Mouse (Mus musculus) heart, embryonic 14.5 days (tissue): Measurements from ENCODE around the gene Agap3. TPM values are rescaled to one million over a fixed set of nuclear protein-coding genes. Genes with fewer than 3 reads are reported as not detected.

ENCODE experiments used
- ATAC-seq: fragments of 200-750 bp; cut with Nextera tagmentation; 2 replicates; pipeline ENCODE4 v1.8.0; 2017; ENCODE audit warnings: low read depth, moderate TSS enrichment; ENCODE audit not compliant: insufficient number of reproducible peaks, insufficient read depth, low FRiP score
- H3K27ac ChIP-seq, 2 experiments: fragments of 200-500 bp in 1 of 2; fragments of 300-500 bp in 1 of 2; sonication (generic) in 1 of 2; replicated peaks in 1 of 2; 2 replicates each; pipeline ENCODE4 v1.5.1; 2012 to 2014; ENCODE audit warnings: low read depth in 2 of 2, low read length in 2 of 2, control low read depth in 1 of 2, mild to moderate bottlenecking in 1 of 2, mixed read lengths in 1 of 2; ENCODE audit not compliant: control insufficient read depth in 1 of 2, insufficient read depth in 1 of 2
- H3K27me3 ChIP-seq: fragments of 300-500 bp; sonication (generic); 2 replicates; pipeline ENCODE4 v1.6.1; 2014; ENCODE audit warnings: mild to moderate bottlenecking, low read length, control low read depth; ENCODE audit not compliant: control insufficient read depth, insufficient read depth
- H3K36me3 ChIP-seq: fragments of 300-500 bp; sonication (generic); 2 replicates; pipeline ENCODE4 v1.6.1; 2014; ENCODE audit warnings: mild to moderate bottlenecking, control low read depth, low read length, mixed read lengths; ENCODE audit not compliant: control insufficient read depth, insufficient read depth
- H3K4me1 ChIP-seq, 2 experiments: fragments of 200-500 bp in 1 of 2; fragments of 300-500 bp in 1 of 2; sonication (generic) in 1 of 2; 2 replicates each; pipeline ENCODE4 v1.6.1; 2012 to 2014; ENCODE audit warnings: low read length in 2 of 2, control low read depth in 1 of 2, mixed read lengths in 1 of 2; ENCODE audit not compliant: control insufficient read depth in 2 of 2, insufficient read depth in 2 of 2
- H3K4me2 ChIP-seq: fragments of 300-500 bp; sonication (generic); 2 replicates; pipeline ENCODE4 v1.6.1; 2014; ENCODE audit warnings: mild to moderate bottlenecking, low read length
- H3K4me3 ChIP-seq, 2 experiments: fragments of 200-500 bp in 1 of 2; fragments of 300-500 bp in 1 of 2; sonication (generic) in 1 of 2; 2 replicates each; pipeline ENCODE4 v1.5.1; 2012 to 2014; ENCODE audit warnings: low read length in 2 of 2, mild to moderate bottlenecking in 2 of 2, control low read depth in 1 of 2, low read depth in 1 of 2, moderate library complexity in 1 of 2; ENCODE audit not compliant: control insufficient read depth in 1 of 2, insufficient read depth in 1 of 2
- H3K9ac ChIP-seq: fragments of 300-500 bp; sonication (generic); 2 replicates; pipeline ENCODE4 v1.6.1; 2014; ENCODE audit warnings: mild to moderate bottlenecking, low read length
- H3K9me3 ChIP-seq: fragments of 300-500 bp; sonication (generic); 2 replicates; pipeline ENCODE4 v1.6.1; 2016; ENCODE audit warnings: low read length, control low read depth; ENCODE audit not compliant: control insufficient read depth
- WGBS: fragments of 180-500 bp; shearing (Covaris S2); extraction: QIAGEN DNeasy Blood & Tissue Kit; methylation state at CpG from one replicate; pipeline ENCODE4 v1.1.7; 2014; 5-methylcytosine and 5-hydroxymethylcytosine counted together
- polyA plus RNA-seq: library from polyadenylated mRNA; unstranded; fragments of >200 nt; fragmentation: Nextera tagmentation; extraction: Ambion mirVana; gene quantifications from 2 replicates; pipeline ENCODE4 v1.2.1, GENCODE M21; 2014

Gene Agap3
- polyA plus RNA-seq, result 36.7 and 38.7 TPM in 2 replicates

GRCm38 (mm10) chr5:24452030-24452690 lies at the start of gene Agap3:
Gene Agap3, plus strand, starts transcription at chr5:24452177.
- under 1% methylated on average over 74 of the region's 85 CpGs for WGBS
- H3K9me3 ChIP-seq, result no peaks in the 10 kb centered on the region
- H3K27ac ChIP-seq, result peak within 1 kb of the TSS; percentile 88 to 92
- H3K4me1 ChIP-seq, result peaks cover 21 to 42% of the 10 kb centered on the region in 2 experiments
- no peaks in the 10 kb centered on the region for H3K36me3 ChIP-seq
- no peaks in the 10 kb centered on the region for H3K27me3 ChIP-seq
- ATAC-seq, result peak; percentile 1; the same call in 1 of the 2 replicates
- peak within 1 kb of the TSS; percentile 79 to 88 for H3K4me3 ChIP-seq
- H3K9ac ChIP-seq, result peak within 1 kb of the TSS; percentile 96
- peak within 1 kb of the TSS; percentile 95 for H3K4me2 ChIP-seq

GRCm38 (mm10) chr5:24404594-24405360 lies 47.2 kb upstream of the Agap3 start:
- H3K27me3 ChIP-seq, result no peaks in the 10 kb centered on the region
- WGBS, result 83% methylated on average over 6 of the region's 6 CpGs
- no peak overlapping the region for H3K27ac ChIP-seq
- no peak overlapping the region for H3K4me3 ChIP-seq
- ATAC-seq, result no peak
- no peaks in the 10 kb centered on the region for H3K9me3 ChIP-seq
- H3K36me3 ChIP-seq, result peaks cover 80% of the 10 kb centered on the region
- no peak overlapping the region for H3K9ac ChIP-seq
- H3K4me1 ChIP-seq, result peaks cover 0 to 3% of the 10 kb centered on the region in 2 experiments; a peak in 2 of 4 replicates
- H3K4me2 ChIP-seq, result no peak overlapping the region

GRCm38 (mm10) chr5:24405389-24405876 lies 46.5 kb upstream of the Agap3 start:
- Histone ChIP-seq H3K4me3 (no peak overlapping the region), H3K36me3 (peaks cover 73% of the 10 kb centered on the region), H3K9me3 (no peaks in the 10 kb centered on the region), H3K4me1 (peaks cover 0 to 3% of the 10 kb centered on the region in 2 experiments; a peak in 2 of 4 replicates), H3K4me2 (no peak overlapping the region), H3K9ac (no peak overlapping the region), H3K27me3 (no peaks in the 10 kb centered on the region), H3K27ac (no peak overlapping the region)
- ATAC-seq, result no peak
- 56% methylated on average over 3 of the region's 3 CpGs for WGBS

GRCm38 (mm10) chr5:24408651-24409050 lies 43.3 kb upstream of the Agap3 start:
- no peaks in the 10 kb centered on the region for H3K27me3 ChIP-seq
- ATAC-seq, result 0 out of 2 replicates have a peak, but pooled peaks have one; percentile 13

GRCm38 (mm10) chr5:24409466-24409865 lies 42.5 kb upstream of the Agap3 start:
- 81% methylated on average over 2 of the region's 2 CpGs for WGBS

More at GRCm38 (mm10) chr5:24408651-24409050, 43.3 kb upstream of the Agap3 start:
- no peak overlapping the region for H3K9ac ChIP-seq
- no peak overlapping the region for H3K4me2 ChIP-seq
- H3K36me3 ChIP-seq, result peaks cover 41% of the 10 kb centered on the region
- no peak overlapping the region for H3K27ac ChIP-seq
- peaks cover 0 to 2% of the 10 kb centered on the region in 2 experiments; a peak in 1 of 4 replicates for H3K4me1 ChIP-seq
- H3K4me3 ChIP-seq, result no peak overlapping the region
- no peaks in the 10 kb centered on the region for H3K9me3 ChIP-seq
- WGBS, result 86% methylated on average over 13 of the region's 13 CpGs

GRCm38 (mm10) chr5:24412063-24412462 lies 39.9 kb upstream of the Agap3 start:
- H3K27me3 ChIP-seq, result peaks cover 11% of the 10 kb centered on the region; the same call in 1 of the 2 replicates
- H3K4me3 ChIP-seq, result no peak overlapping the region
- no peak for ATAC-seq
- peaks cover 0 to 2% of the 10 kb centered on the region in 2 experiments; a peak in 1 of 4 replicates for H3K4me1 ChIP-seq
- H3K36me3 ChIP-seq, result peaks cover 14% of the 10 kb centered on the region
- H3K4me2 ChIP-seq, result no peak overlapping the region
- H3K9me3 ChIP-seq, result no peaks in the 10 kb centered on the region
- 61% methylated on average over 2 of the region's 2 CpGs for WGBS
- no peak overlapping the region for H3K27ac ChIP-seq
- no peak overlapping the region for H3K9ac ChIP-seq

More at GRCm38 (mm10) chr5:24409466-24409865, 42.5 kb upstream of the Agap3 start:
- ATAC-seq, result no peak
- Histone ChIP-seq H3K4me3 (no peak overlapping the region), H3K4me2 (no peak overlapping the region), H3K27me3 (peaks cover under 1% of the 10 kb centered on the region; the same call in 1 of the 2 replicates), H3K9ac (no peak overlapping the region), H3K27ac (no peak overlapping the region), H3K9me3 (no peaks in the 10 kb centered on the region), H3K36me3 (peaks cover 33% of the 10 kb centered on the region), H3K4me1 (peaks cover 0 to 2% of the 10 kb centered on the region in 2 experiments; a peak in 1 of 4 replicates)

GRCm38 (mm10) chr5:24413042-24413693 lies 38.8 kb upstream of the Agap3 start, which contains the start of gene Asic3:
Gene Asic3, plus strand, starts transcription at chr5:24413392.
- no peak within 1 kb of the TSS for H3K4me3 ChIP-seq
- H3K9ac ChIP-seq, result no peak within 1 kb of the TSS
- peaks cover 0 to 2% of the 10 kb centered on the region in 2 experiments; a peak in 1 of 4 replicates for H3K4me1 ChIP-seq
- peaks cover 12% of the 10 kb centered on the region; the same call in 1 of the 2 replicates for H3K27me3 ChIP-seq
- WGBS, result 39% methylated on average over 11 of the region's 11 CpGs
- no peak within 1 kb of the TSS for H3K4me2 ChIP-seq
- no peaks in the 10 kb centered on the region for H3K9me3 ChIP-seq
- no peak within 1 kb of the TSS for H3K27ac ChIP-seq
- H3K36me3 ChIP-seq, result peaks cover 5% of the 10 kb centered on the region; the same call in 1 of the 2 replicates
- no peak for ATAC-seq
